Mouse (Mus musculus) midbrain, embryonic 13.5 days (tissue): Measurements from ENCODE around the gene Antxr2. TPM values are rescaled to one million over a fixed set of nuclear protein-coding genes. Genes with fewer than 3 reads are reported as not detected.

Experiments
- ATAC-seq: fragments of 200-750 bp; cut with Nextera tagmentation; 2 replicates; pipeline ENCODE4 v1.8.0; 2017; ENCODE audit warnings: mild to moderate bottlenecking, moderate TSS enrichment, moderate library complexity
- H3K27ac ChIP-seq: fragments of 300-500 bp; sonication (generic); 2 replicates; pipeline ENCODE4 v1.5.1; 2015; ENCODE audit warnings: inconsistent platforms, mild to moderate bottlenecking, moderate library complexity
- H3K27me3 ChIP-seq: fragments of 300-500 bp; sonication (generic); 2 replicates; pipeline ENCODE4 v1.6.1; 2015; ENCODE audit warnings: mild to moderate bottlenecking, inconsistent platforms
- H3K36me3 ChIP-seq: fragments of 300-500 bp; sonication (generic); 2 replicates; pipeline ENCODE4 v1.6.1; 2015; ENCODE audit warnings: mild to moderate bottlenecking, inconsistent platforms
- H3K4me1 ChIP-seq: fragments of 300-500 bp; sonication (generic); replicated peaks from 2 replicates; pipeline ENCODE4 v1.6.1; 2015; ENCODE audit warnings: inconsistent platforms
- H3K4me2 ChIP-seq: fragments of 300-500 bp; sonication (generic); replicated peaks from 2 replicates; pipeline ENCODE4 v1.6.1; 2015; ENCODE audit warnings: moderate library complexity, mild to moderate bottlenecking, inconsistent platforms
- H3K4me3 ChIP-seq: fragments of 300-500 bp; sonication (generic); replicated peaks from 2 replicates; pipeline ENCODE4 v1.5.1; 2015; ENCODE audit warnings: mild to moderate bottlenecking, inconsistent platforms
- H3K9ac ChIP-seq: fragments of 300-500 bp; sonication (generic); replicated peaks from 2 replicates; pipeline ENCODE4 v1.6.1; 2015; ENCODE audit warnings: mild to moderate bottlenecking, inconsistent platforms
- H3K9me3 ChIP-seq: fragments of 300-500 bp; sonication (generic); 2 replicates; pipeline ENCODE4 v1.6.1; 2016; ENCODE audit warnings: mild to moderate bottlenecking, inconsistent platforms
- WGBS: fragments of 180-500 bp; shearing (Covaris S2); methylation state at CpG from one replicate; pipeline ENCODE4 v1.1.7; 2015; 5-methylcytosine and 5-hydroxymethylcytosine counted together
- polyA plus RNA-seq: library from polyadenylated mRNA; unstranded; fragments of >200 nt; fragmentation: Nextera tagmentation; extraction: Ambion mirVana; gene quantifications from 2 replicates; pipeline ENCODE4 v1.2.1, GENCODE M21; 2015

Gene Antxr2
- polyA plus RNA-seq, 1 experiment from 2014 or later: 4.5 TPM

DNA sequence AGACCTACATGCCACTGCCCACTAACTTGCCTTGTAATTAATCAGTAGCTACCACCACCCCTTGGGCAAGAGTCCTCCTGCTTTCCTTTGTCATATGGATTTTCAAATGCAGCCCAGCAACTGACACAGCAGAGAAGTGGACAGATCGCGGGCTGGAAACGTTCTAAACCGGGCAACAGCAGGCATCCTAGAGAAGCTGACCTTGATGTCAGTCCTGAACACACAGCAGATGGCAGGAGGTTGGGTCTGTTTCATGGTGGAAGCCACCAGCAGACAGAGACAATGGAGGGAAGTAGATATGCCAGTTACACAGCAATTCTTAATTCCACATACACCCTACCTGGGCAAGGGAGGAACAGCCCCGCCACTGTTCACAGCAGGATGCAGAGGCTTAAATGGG lies 131.5 kb downstream of the Antxr2 start:
- Histone ChIP-seq H3K4me3 (no peak overlapping the region), H3K4me1 (no peaks in the 10 kb centered on the region), H3K36me3 (no peaks in the 10 kb centered on the region), H3K9me3 (peaks cover 8% of the 10 kb centered on the region), H3K9ac (no peak overlapping the region), H3K27me3 (no peaks in the 10 kb centered on the region), H3K4me2 (no peak overlapping the region), H3K27ac (no peak overlapping the region)
- WGBS: 78% methylated on average over 5 of the region's 5 CpGs
- no peak for ATAC-seq

DNA sequence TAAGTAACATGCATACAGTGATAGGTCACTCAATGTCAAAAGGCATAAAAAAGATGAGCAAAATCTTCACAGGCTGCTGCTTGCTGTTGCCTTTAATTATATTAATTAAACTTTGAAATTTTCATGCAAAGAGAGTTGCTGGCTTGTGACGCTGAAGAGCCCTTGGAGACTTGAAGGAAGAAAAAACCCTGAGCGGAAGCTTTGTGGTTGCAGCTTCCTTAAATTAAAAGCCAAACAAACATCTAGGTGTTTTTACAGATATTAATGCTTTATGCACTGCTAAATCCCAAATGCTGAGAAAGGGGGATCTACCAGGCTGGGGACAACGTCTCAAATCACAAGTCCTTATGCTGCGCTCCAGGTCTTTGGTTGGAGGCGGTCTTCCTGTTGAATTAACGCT lies 145.4 kb downstream of the Antxr2 start:
- Histone ChIP-seq H3K9me3 (no peaks in the 10 kb centered on the region), H3K4me3 (no peak overlapping the region), H3K27me3 (no peaks in the 10 kb centered on the region), H3K4me1 (no peaks in the 10 kb centered on the region), H3K36me3 (no peaks in the 10 kb centered on the region), H3K4me2 (no peak overlapping the region), H3K27ac (no peak overlapping the region), H3K9ac (no peak overlapping the region)
- 94% methylated on average over 6 of the region's 6 CpGs for WGBS
- no peak for ATAC-seq

DNA sequence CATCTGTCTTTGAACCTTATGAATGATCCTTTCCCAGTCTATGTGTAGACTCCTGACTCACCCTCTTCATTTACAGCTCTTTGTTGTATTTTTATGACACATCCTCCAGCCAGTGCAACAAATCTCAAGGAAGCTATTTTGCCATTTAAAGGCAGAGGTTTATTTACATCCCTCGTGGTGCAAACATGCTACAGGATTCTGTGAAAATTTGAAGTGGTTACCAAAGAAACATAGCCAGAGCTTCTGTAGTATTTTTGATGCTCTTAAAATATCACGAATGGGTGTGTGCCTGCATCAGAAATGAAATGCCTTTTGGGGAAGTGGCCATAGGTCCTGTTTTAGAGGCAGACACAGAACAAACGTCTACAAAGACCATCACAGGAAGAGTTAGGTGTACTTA lies 146.7 kb downstream of the Antxr2 start:
- H3K27me3 ChIP-seq: no peaks in the 10 kb centered on the region
- no peak overlapping the region for H3K27ac ChIP-seq
- no peak overlapping the region for H3K4me2 ChIP-seq
- WGBS: 83% methylated on average over 3 of the region's 3 CpGs
- H3K36me3 ChIP-seq: no peaks in the 10 kb centered on the region
- ATAC-seq: no peak
- H3K9me3 ChIP-seq: no peaks in the 10 kb centered on the region
- H3K4me1 ChIP-seq: no peaks in the 10 kb centered on the region
- H3K9ac ChIP-seq: no peak overlapping the region
- H3K4me3 ChIP-seq: no peak overlapping the region

DNA sequence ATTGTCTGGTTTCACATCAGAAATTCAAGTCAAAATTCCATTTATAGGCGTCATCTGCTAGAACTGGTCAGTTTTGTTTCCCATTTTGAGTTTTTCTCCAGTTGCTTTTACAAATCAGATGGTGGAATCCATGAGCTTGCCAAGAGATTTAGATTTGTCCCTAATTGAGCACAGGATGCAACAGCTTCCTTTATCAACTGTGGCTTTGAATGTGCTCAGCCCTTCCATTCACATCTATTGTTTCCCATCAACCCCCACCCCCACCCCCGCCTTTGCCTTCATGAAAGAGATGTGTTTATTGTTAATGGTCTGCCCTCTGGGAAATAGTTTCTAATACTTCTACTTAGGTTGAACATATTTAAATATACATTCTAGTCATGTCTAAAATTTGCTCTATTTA lies 149.4 kb downstream of the Antxr2 start:
- H3K36me3 ChIP-seq: no peaks in the 10 kb centered on the region
- H3K27me3 ChIP-seq: no peaks in the 10 kb centered on the region
- no peak for ATAC-seq
- no peak overlapping the region for H3K4me2 ChIP-seq
- WGBS: 76% methylated on average over 2 of the region's 2 CpGs
- H3K4me1 ChIP-seq: no peaks in the 10 kb centered on the region
- H3K9me3 ChIP-seq: no peaks in the 10 kb centered on the region
- H3K9ac ChIP-seq: no peak overlapping the region
- H3K4me3 ChIP-seq: no peak overlapping the region
- H3K27ac ChIP-seq: no peak overlapping the region

DNA sequence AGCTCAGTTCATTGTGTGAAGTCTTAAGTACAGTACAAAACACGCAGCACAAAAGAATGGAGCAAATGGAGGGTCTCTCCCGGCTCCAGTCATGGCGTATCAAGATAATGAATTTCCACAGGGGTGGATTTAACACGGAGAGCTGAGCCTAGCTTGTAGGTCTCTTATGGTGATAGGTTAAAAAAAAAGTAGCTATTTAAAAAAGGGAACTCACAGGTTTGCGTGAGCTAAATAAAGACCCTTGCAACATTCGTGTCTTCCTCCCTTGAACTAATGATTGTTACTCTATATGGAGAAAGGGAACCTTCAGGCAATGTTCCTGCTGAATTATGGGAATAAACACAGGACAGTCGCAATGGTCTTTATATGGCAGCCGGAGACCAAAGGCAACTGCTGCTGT lies 150.7 kb downstream of the Antxr2 start:
- Histone ChIP-seq H3K27me3 (no peaks in the 10 kb centered on the region), H3K27ac (no peak overlapping the region), H3K36me3 (no peaks in the 10 kb centered on the region), H3K4me3 (no peak overlapping the region), H3K9ac (no peak overlapping the region), H3K9me3 (no peaks in the 10 kb centered on the region), H3K4me2 (no peak overlapping the region), H3K4me1 (no peaks in the 10 kb centered on the region)
- 54% methylated on average over 8 of the region's 8 CpGs for WGBS
- no peak for ATAC-seq

DNA sequence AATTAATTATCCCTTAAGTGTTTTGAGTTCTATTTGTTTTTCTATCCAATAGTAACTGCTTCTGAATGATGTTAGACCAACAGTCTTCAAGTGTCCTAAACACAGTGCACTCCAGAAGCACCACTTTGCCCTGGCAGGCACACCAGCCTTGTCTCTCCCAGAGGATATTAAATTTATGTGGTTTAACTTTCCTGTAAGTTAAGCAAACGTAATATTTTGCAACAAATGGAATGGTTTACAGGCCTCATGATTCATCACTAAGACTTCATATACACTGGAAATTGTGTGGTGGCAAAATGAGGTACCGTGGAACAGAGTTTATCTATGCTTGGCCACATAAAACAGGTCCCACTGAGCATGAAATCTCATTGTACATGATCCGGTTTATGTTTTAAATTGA lies 152.0 kb downstream of the Antxr2 start:
- H3K36me3 ChIP-seq: no peaks in the 10 kb centered on the region
- no peaks in the 10 kb centered on the region for H3K9me3 ChIP-seq
- H3K4me1 ChIP-seq: no peaks in the 10 kb centered on the region
- WGBS: 64% methylated on average over 3 of the region's 3 CpGs
- H3K4me3 ChIP-seq: no peak overlapping the region
- no peaks in the 10 kb centered on the region for H3K27me3 ChIP-seq
- H3K27ac ChIP-seq: no peak overlapping the region
- ATAC-seq: no peak
- H3K4me2 ChIP-seq: no peak overlapping the region
- H3K9ac ChIP-seq: no peak overlapping the region

GRCm38 (mm10) chr5:97878215-97878794 lies 152.5 kb downstream of the Antxr2 start:
- Histone ChIP-seq H3K4me2 (no peak overlapping the region), H3K9ac (no peak overlapping the region), H3K4me3 (no peak overlapping the region), H3K9me3 (no peaks in the 10 kb centered on the region), H3K36me3 (no peaks in the 10 kb centered on the region), H3K4me1 (no peaks in the 10 kb centered on the region), H3K27ac (no peak overlapping the region), H3K27me3 (no peaks in the 10 kb centered on the region)
- whole genome bisulfite sequencing: 72% methylated on average over 1 of the region's 1 CpGs
- ATAC-seq: no peak

GRCm38 (mm10) chr5:97876895-97877294 lies 153.9 kb downstream of the Antxr2 start:
- no peaks in the 10 kb centered on the region for H3K4me1 ChIP-seq
- no peaks in the 10 kb centered on the region for H3K36me3 ChIP-seq
- no peaks in the 10 kb centered on the region for H3K27me3 ChIP-seq
- no peak overlapping the region for H3K27ac ChIP-seq
- 94% methylated on average over 2 of the region's 2 CpGs for WGBS
- H3K9ac ChIP-seq: no peak overlapping the region
- no peak overlapping the region for H3K4me3 ChIP-seq
- no peak for ATAC-seq
- no peaks in the 10 kb centered on the region for H3K9me3 ChIP-seq
- H3K4me2 ChIP-seq: no peak overlapping the region

DNA sequence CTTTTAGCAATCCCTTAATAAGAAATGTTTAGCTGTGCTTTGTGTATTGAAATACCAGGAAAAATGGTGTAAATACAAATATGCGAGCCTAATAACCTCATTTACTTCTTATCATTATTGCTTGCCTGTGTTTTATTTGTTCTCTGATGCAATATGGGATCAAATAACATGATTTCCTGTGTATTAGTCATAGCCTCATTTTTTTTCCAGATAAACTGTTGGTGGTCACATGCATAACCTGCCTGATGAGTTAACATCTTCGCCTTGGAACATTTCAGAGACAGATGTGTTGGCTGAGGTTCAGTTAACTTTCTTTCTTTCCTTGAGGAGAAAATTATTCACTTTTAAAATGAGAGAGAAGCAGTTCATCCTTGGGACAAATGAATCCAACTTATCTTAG lies 162.9 kb downstream of the Antxr2 start:
- H3K27ac ChIP-seq: no peak overlapping the region
- no peaks in the 10 kb centered on the region for H3K36me3 ChIP-seq
- no peaks in the 10 kb centered on the region for H3K9me3 ChIP-seq
- WGBS: 92% methylated on average over 2 of the region's 2 CpGs
- no peaks in the 10 kb centered on the region for H3K4me1 ChIP-seq
- no peak for ATAC-seq
- no peak overlapping the region for H3K4me3 ChIP-seq
- H3K9ac ChIP-seq: no peak overlapping the region
- no peaks in the 10 kb centered on the region for H3K27me3 ChIP-seq
- no peak overlapping the region for H3K4me2 ChIP-seq

DNA sequence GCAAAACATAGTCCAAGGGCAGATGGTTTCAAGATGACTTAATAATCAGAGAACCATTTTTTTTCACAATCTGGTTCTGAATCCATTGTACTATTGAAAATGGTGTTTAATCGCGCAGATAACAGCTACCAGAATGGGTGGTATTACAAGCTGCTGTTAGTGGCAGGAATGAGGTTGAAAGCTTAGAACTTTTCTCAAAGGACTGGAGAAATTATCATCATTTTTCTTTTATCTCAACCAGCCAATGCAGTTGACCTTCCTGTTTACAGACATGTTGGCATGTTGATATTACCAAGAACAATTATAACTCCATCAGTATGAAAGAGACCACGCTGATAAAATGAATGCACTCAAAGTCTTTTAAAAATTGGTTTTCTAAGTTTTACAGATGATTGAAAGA lies 163.9 kb downstream of the Antxr2 start:
- H3K27ac ChIP-seq: no peak overlapping the region
- H3K4me1 ChIP-seq: no peaks in the 10 kb centered on the region
- H3K4me2 ChIP-seq: no peak overlapping the region
- H3K9me3 ChIP-seq: no peaks in the 10 kb centered on the region
- H3K9ac ChIP-seq: no peak overlapping the region
- H3K36me3 ChIP-seq: no peaks in the 10 kb centered on the region
- no peak for ATAC-seq
- WGBS: 90% methylated on average over 3 of the region's 3 CpGs
- H3K4me3 ChIP-seq: no peak overlapping the region
- H3K27me3 ChIP-seq: no peaks in the 10 kb centered on the region

GRCm38 (mm10) chr5:97857101-97857500 lies 173.7 kb downstream of the Antxr2 start:
- ATAC-seq: no peak
- H3K4me1 ChIP-seq: no peaks in the 10 kb centered on the region
- H3K9ac ChIP-seq: no peak overlapping the region
- H3K27ac ChIP-seq: no peak overlapping the region
- H3K9me3 ChIP-seq: no peaks in the 10 kb centered on the region
- no peaks in the 10 kb centered on the region for H3K27me3 ChIP-seq
- H3K4me2 ChIP-seq: no peak overlapping the region
- no peak overlapping the region for H3K4me3 ChIP-seq
- no peaks in the 10 kb centered on the region for H3K36me3 ChIP-seq

DNA sequence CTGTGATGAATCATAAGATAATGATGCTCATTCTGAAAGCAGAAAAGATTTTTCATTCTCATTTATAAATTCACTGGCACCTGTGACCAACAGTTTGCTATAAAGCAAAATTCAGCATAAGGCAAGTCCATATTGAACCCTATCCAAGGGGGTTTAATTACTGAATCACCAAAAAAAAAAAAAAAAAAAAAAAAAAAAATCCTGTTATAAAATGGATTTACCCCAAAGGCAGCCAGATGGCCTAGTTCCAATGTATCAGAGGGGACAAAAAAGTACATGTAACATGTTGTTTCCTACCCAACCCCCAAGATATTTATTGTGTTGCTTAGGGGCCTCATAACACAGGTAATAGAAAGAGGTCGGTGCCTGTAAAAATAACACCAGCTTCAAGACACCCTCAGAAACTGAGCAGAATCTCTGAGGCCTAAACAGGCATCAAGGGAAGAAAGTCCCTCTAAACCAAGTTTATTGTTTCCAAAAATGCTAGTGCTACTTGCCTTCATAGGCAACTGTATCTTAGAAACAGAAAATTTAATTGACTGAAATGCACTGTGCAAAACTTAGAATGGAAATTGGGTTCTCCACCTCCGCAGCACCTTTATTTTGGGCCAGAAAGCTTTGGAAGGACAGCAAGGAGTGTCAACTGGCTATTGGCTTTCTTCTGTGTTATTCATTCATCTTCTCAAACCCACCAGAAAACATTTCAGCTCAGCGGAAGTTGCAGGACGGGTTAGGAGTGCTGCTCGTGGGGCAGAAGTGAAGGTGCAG lies 178.7 kb downstream of the Antxr2 start:
- Histone ChIP-seq H3K36me3 (no peaks in the 10 kb centered on the region), H3K4me2 (no peak overlapping the region), H3K9ac (no peak overlapping the region), H3K4me3 (no peak overlapping the region), H3K27me3 (no peaks in the 10 kb centered on the region), H3K9me3 (no peaks in the 10 kb centered on the region), H3K4me1 (no peaks in the 10 kb centered on the region), H3K27ac (no peak overlapping the region)
- ATAC-seq: no peak
- 94% methylated on average over 5 of the region's 5 CpGs for WGBS
